Mouse (Mus musculus): ENCODE data around the gene Gm21897. TPM values are rescaled to one million over a fixed set of nuclear protein-coding genes. Genes with fewer than 3 reads are reported as not detected.

Gene Gm21897
- polyA plus RNA-seq, 1 experiment from 2014 or later = not detected

DNA sequence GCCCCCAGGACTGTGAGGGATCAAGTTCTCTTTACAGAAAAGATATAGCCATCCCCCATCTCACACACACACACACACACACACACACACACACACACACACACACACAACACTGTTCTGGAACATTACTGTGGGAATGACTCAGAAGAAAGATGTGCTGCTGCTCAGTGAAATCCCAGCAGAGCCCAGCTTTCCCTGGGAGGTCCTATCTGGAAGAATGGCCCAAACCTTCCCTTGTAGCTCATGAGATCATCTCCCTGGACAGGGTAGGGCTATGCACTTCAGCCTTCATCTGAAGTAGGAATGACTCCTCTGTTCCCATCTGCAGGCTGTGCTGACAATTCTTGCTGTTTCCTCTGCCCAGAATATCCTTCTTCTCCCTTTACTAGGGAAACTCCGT, 38.1 kb downstream of the Gm21897 start:
- H3K27ac ChIP-seq = no peak overlapping the region
- H3K4me1 ChIP-seq = no peaks in the 10 kb centered on the region
- H3K4me3 ChIP-seq = no peak overlapping the region
- H3K9me3 ChIP-seq (replicated peaks) = no peaks in the 10 kb centered on the region
- WGBS = 84% methylated on average over 1 of the region's 1 CpGs
- H3K36me3 ChIP-seq = no peaks in the 10 kb centered on the region
- ATAC-seq (ENCODE audit: low FRiP score) = no peak
- no peak overlapping the region for H3K9ac ChIP-seq
- H3K27me3 ChIP-seq = no peaks in the 10 kb centered on the region
- no peak overlapping the region for H3K4me2 ChIP-seq (replicated peaks)

DNA sequence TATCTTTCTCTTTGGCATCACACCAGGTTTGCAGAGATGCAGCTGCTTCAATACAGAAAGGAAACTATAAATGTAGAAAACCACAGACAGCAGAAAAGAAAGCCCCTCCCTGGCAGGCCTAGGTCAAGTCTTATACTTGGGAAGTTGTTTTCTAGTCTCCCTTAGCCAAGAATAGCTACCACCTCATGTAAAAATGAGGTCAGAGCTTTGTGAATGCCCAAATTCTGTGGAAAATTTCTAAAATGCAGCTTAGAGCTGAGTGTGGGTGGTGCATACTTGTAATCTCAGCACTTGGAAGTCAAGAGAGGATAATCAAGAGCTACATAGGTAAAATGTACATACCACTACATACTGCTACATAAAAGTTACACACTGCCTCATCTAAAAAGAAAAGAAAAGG, 40.5 kb downstream of the Gm21897 start:
- H3K36me3 ChIP-seq = no peaks in the 10 kb centered on the region
- H3K4me3 ChIP-seq = no peak overlapping the region
- no peaks in the 10 kb centered on the region for H3K4me1 ChIP-seq
- no peak overlapping the region for H3K4me2 ChIP-seq (replicated peaks)
- no peaks in the 10 kb centered on the region for H3K9me3 ChIP-seq (replicated peaks)
- no peaks in the 10 kb centered on the region for H3K27me3 ChIP-seq
- no peak overlapping the region for H3K9ac ChIP-seq
- H3K27ac ChIP-seq = no peak overlapping the region
- no peak for ATAC-seq (ENCODE audit: low FRiP score)

DNA sequence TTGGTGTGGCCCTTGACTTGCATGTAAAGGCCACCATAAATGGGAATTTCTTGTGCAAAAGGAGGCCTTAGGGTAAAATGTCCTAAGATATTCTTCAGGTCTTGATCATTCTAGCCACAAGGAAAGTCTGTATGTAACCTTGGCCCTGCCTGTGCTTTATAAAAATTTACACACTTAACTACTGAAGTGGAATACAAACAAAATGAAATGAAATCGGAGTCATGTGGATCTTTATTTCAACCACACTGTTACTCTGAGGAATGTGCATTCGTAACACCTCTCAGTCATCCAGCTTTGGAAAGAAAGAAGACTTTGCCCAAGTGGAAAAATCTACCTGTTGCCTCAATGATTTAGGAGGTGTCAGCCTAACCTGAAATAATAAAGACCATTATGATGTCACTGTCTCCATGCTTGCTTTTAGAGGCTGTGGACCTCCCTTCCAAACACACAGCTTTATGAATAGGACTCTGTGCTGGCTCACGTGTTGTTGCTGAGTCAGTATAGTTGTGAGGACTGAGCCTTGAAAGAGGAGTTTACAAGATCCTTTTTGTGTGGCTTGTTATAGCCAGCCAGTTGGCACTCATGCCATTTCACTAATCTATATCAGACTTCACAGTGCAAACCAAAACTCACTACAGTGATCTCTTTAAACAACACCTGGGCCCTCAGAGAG, 42.0 kb downstream of the Gm21897 start:
- H3K27me3 ChIP-seq = no peaks in the 10 kb centered on the region
- 84% methylated on average over 3 of the region's 3 CpGs for WGBS

DNA sequence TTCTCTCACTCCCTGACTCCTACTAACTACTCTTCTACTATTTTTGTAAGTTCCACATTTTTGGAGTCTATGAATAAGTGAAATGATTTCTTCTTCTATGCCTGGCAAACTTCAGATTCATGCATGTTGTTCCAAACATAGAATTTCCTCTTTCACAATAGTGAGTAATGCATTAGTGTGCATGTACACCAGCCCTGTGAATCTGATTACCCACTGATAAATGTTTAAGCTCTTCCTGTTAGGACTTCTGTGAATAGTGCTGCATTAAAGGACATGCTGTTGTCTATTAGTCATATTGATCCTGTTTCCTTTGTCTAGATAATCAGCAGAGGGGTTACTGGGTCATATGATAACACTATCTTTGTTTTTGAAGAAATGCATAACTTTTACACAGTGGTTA, 43.6 kb downstream of the Gm21897 start:
- Histone ChIP-seq H3K9ac (no peak overlapping the region), H3K36me3 (no peaks in the 10 kb centered on the region)

More for the DNA sequence above, 42.0 kb downstream of the Gm21897 start:
- no peaks in the 10 kb centered on the region for H3K4me1 ChIP-seq
- H3K9me3 ChIP-seq (replicated peaks) = no peaks in the 10 kb centered on the region
- no peak overlapping the region for H3K4me2 ChIP-seq (replicated peaks)
- no peaks in the 10 kb centered on the region for H3K36me3 ChIP-seq
- ATAC-seq (ENCODE audit: low FRiP score) = no peak
- H3K27ac ChIP-seq = no peak overlapping the region
- H3K4me3 ChIP-seq = no peak overlapping the region
- H3K9ac ChIP-seq = no peak overlapping the region

More for the DNA sequence above, 43.6 kb downstream of the Gm21897 start:
- Histone ChIP-seq H3K27me3 (no peaks in the 10 kb centered on the region), H3K4me1 (no peaks in the 10 kb centered on the region), H3K4me2 (replicated peaks) (no peak overlapping the region), H3K9me3 (replicated peaks) (no peaks in the 10 kb centered on the region), H3K27ac (no peak overlapping the region), H3K4me3 (no peak overlapping the region)
- no peak for ATAC-seq (ENCODE audit: low FRiP score)
